Mouse (Mus musculus) forebrain, embryonic 11.5 days (tissue): Measurements from ENCODE around the gene Ndufaf4. TPM values are rescaled to one million over a fixed set of nuclear protein-coding genes. Genes with fewer than 3 reads are reported as not detected.
"Not testable (repeated sequence)": the region's sequence is repeated elsewhere in the genome, so short reads cannot be mapped to it uniquely, and the experiment has no call there.

Source experiments
- ATAC-seq: fragments of 200-750 bp; cut with Nextera tagmentation; replicated peaks from 2 replicates; pipeline ENCODE4 v1.8.0; 2017; ENCODE audit warnings: moderate TSS enrichment; ENCODE audit not compliant: low FRiP score
- DNase-seq: peaks from one replicate; pipeline ENCODE4 v3.0.0-alpha.2; 2017; ENCODE audit warnings: low spot score
- H3K27ac ChIP-seq: fragments of 300-500 bp; sonication (generic); 2 replicates; pipeline ENCODE4 v1.5.1; 2014; ENCODE audit warnings: low read depth, low read length
- H3K27me3 ChIP-seq: fragments of 300-500 bp; sonication (generic); 2 replicates; pipeline ENCODE4 v1.6.1; 2014; ENCODE audit warnings: mild to moderate bottlenecking, low read length, mixed read lengths; ENCODE audit not compliant: control insufficient read depth, insufficient read depth
- H3K36me3 ChIP-seq: fragments of 300-500 bp; sonication (generic); 2 replicates; pipeline ENCODE4 v1.6.1; 2014; ENCODE audit warnings: mild to moderate bottlenecking, low read length, moderate library complexity, mixed read lengths; ENCODE audit not compliant: control insufficient read depth, insufficient read depth
- H3K4me1 ChIP-seq: fragments of 300-500 bp; sonication (generic); replicated peaks from 2 replicates; pipeline ENCODE4 v1.6.1; 2014; ENCODE audit warnings: low read length, mixed read lengths; ENCODE audit not compliant: control insufficient read depth, insufficient read depth
- H3K4me2 ChIP-seq: fragments of 300-500 bp; sonication (generic); 2 replicates; pipeline ENCODE4 v1.6.1; 2014; ENCODE audit warnings: low read depth, mild to moderate bottlenecking, low read length, moderate library complexity, mixed read lengths; ENCODE audit not compliant: severe bottlenecking
- H3K4me3 ChIP-seq: fragments of 300-500 bp; sonication (generic); 2 replicates; pipeline ENCODE4 v1.5.1; 2014; ENCODE audit warnings: low read depth, low read length
- H3K9ac ChIP-seq: fragments of 300-500 bp; sonication (generic); 2 replicates; pipeline ENCODE4 v1.6.1; 2014; ENCODE audit warnings: low read length
- H3K9me3 ChIP-seq: fragments of 300-500 bp; sonication (generic); 2 replicates; pipeline ENCODE4 v1.6.1; 2016; ENCODE audit warnings: low read length, mixed read lengths; ENCODE audit not compliant: control insufficient read depth
- WGBS: fragments of 180-500 bp; shearing (Covaris S2); extraction: QIAGEN DNeasy Blood & Tissue Kit; methylation state at CpG from one replicate; pipeline ENCODE4 v1.1.7; 2014; 5-methylcytosine and 5-hydroxymethylcytosine counted together
- polyA plus RNA-seq: library from polyadenylated mRNA; unstranded; fragments of >200 nt; fragmentation: Nextera tagmentation; extraction: Ambion mirVana; gene quantifications from 2 replicates; pipeline ENCODE4 v1.2.1, GENCODE M21; 2014

Ndufaf4 gene
- 66.5 and 67.8 TPM in 2 replicates for polyA plus RNA-seq

DNA sequence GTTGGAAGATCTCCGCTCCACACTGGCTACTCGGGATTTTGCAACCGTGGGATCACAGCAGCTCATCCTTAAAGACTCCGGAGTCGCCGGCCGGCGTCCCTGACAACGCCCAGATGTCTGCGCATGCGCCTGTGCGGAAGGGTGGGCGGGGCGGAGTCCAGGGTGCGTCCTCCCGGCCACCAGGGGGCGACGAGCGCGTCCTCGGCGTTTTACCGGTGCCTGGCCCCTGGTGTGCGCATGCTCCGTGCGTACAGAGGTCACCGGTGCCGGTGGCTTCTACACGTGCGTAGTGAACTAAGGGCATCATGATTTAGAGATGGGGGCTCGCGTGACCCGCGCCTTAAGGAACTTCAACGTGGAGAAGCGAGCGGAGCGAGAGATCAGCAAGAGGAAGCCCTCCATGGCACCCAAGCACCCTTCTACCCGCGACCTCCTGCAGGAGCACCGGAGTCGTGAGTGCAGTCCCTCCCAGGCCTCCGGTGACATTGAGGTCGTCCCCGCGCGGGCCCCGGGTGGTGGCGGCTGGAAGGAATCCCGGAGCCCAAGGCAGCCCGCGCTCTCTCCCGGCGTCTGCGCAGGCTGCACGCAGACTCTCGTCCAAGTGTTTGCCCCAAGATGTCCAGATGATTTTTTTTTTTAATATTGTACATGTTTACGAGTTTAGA is at the start of gene Ndufaf4:
Gene Ndufaf4 (plus strand): TSS at position 233 of the 665 bp plus-strand sequence.
- under 1% methylated on average over 55 of the region's 58 CpGs for WGBS
- peaks cover 3% of the 10 kb centered on the region; the same call in 1 of the 2 replicates for H3K36me3 ChIP-seq
- H3K9me3 ChIP-seq, result no peaks in the 10 kb centered on the region
- DNase-seq (peak; percentile 99), ATAC-seq (peak; percentile 97)
- peak within 1 kb of the TSS; percentile 66 for H3K4me3 ChIP-seq
- H3K4me2 ChIP-seq, result peak within 1 kb of the TSS; percentile 66
- H3K27ac ChIP-seq, result no peak within 1 kb of the TSS
- peak within 1 kb of the TSS; percentile 70 for H3K9ac ChIP-seq
- 0 out of 2 replicates have a peak, but pooled peaks cover 2% of the 10 kb centered on the region for H3K4me1 ChIP-seq
- H3K27me3 ChIP-seq, result no peaks in the 10 kb centered on the region

DNA sequence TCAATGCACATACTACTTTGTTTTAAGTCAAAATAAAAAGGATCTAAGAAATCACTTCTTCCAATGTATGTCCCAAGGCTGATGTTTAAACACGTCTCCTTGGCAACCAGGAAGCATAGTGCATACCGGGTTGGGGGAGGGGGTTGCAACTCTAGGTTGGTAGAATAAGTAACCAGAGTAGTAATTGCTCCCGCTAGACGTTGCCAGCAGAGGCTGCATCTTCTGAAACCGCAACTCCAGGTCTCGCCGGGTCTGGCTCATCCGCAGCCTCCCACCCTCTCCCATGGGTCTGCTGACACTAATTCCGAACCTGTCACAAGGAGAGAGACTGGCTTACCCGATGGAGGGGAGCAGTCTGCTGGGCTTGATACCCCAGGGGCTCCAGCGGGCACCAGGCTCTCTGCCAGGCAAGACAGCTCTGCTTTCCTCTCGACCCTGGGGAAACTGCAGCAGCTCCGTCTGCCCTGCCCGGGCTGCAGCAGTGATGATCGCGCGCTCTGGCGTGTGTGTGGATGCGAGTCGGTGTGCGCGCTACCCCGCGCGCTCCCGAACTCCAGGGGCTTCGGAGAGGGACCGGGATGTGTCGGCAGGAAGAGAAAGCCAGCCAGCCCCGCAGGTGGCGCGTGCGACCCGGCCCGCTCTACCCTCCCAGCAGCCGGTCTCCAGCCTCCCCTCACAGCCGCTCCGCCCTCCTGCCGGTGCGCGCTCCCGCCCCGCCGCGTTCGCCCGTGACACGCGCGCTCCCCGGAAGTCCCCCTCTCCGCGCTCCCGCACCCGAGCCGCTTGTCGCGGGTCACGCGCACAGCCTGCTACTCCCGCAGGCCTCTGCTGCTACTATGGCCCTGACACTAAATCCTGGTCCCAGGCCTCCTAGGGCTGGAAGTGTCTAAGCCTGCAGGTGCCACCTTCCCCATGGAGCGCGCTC is 47.2 kb upstream of the Ndufaf4 start, which contains the start of gene Klhl32:
Gene Klhl32 (minus strand): TSS at position 724 of the 925 bp plus-strand sequence.
- Histone ChIP-seq H3K27ac (peak within 1 kb of the TSS; percentile 84), H3K9ac (peak within 1 kb of the TSS; percentile 68), H3K4me2 (peak within 1 kb of the TSS; percentile 70), H3K4me3 (peak within 1 kb of the TSS; percentile 60), H3K9me3 (no peaks in the 10 kb centered on the region), H3K4me1 (peaks cover 8% of the 10 kb centered on the region), H3K36me3 (no peaks in the 10 kb centered on the region), H3K27me3 (no peaks in the 10 kb centered on the region)
- peak; percentile 95 for ATAC-seq
- peak; percentile 92 for DNase-seq
- WGBS, result under 1% methylated on average over 50 of the region's 63 CpGs

DNA sequence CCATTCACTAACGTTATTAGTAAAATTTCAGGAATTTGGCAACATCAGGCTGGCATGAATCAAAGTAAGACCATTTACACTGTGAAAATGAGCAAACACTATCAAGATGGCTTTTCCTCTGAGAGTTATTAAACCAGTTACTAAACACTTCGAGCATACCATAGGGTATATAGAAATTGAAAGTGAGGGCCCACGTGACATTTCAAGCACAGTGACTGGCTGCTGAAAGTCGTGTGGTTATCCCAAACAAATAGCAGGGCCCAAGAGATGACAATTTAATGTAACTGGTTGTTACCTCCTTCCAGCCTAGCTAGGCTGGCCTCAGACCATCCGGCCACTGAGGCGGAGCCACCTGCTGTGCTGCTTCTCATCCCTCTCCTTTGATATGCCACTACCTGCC is 32.2 kb upstream of the Ndufaf4 start:
- Histone ChIP-seq H3K9ac (no peak overlapping the region), H3K27ac (no peak overlapping the region), H3K4me3 (no peak overlapping the region), H3K27me3 (no peaks in the 10 kb centered on the region), H3K4me1 (no peaks in the 10 kb centered on the region), H3K36me3 (no peaks in the 10 kb centered on the region), H3K4me2 (no peak overlapping the region), H3K9me3 (no peaks in the 10 kb centered on the region)
- 49% methylated on average over 6 of the region's 6 CpGs for WGBS
- ATAC-seq, result no peak
- no peak for DNase-seq

DNA sequence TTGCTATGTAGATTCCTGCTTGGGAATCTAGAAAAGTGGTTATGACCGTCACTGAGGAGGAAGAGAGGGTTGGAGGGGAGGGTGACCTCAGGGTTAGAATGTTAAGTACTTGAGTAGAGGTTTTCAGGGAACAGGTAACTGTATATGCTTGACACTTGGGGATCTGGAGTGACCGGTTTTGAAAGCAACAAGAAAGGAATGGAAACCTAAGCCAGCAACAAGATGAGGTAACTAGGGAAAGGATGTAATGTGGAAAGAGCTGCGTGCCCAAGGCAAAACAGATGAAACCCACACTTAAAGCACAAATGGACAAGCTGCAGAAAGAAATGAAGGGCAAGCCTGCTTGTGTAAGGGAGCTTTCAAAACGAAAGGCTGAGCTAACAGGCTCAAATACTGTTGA is 28.7 kb upstream of the Ndufaf4 start:
- H3K27me3 ChIP-seq, result no peaks in the 10 kb centered on the region
- H3K36me3 ChIP-seq, result no peaks in the 10 kb centered on the region
- ATAC-seq (no peak), DNase-seq (no peak)
- H3K4me1 ChIP-seq, result no peaks in the 10 kb centered on the region
- WGBS, result 72% methylated on average over 4 of the region's 4 CpGs
- H3K4me3 ChIP-seq, result no peak overlapping the region
- H3K9ac ChIP-seq, result no peak overlapping the region
- no peak overlapping the region for H3K27ac ChIP-seq
- H3K9me3 ChIP-seq, result no peaks in the 10 kb centered on the region
- no peak overlapping the region for H3K4me2 ChIP-seq

DNA sequence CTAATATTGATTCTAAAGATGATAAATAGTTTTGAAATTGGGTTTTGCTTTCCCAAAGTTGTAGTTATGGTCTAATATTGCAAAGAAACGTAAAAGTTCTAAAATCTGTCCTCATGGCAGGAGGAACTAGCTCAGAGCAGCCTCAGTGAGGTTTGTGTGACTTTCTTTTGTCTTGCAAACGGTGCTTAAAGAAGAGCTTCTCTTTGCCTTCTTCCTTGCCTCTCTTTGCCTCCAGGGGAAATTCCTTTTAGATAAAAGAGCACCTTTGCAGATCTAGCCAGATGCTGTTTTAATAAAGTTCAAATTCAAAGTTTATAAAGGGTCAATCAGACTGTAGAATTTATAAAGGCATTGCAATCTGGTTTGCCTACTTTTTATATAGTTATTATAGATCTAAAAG is 8.5 kb upstream of the Ndufaf4 start:
- not testable (repeated sequence) for H3K4me1 ChIP-seq, H3K4me2 ChIP-seq, ATAC-seq, H3K27me3 ChIP-seq, DNase-seq, H3K9me3 ChIP-seq, H3K36me3 ChIP-seq, H3K4me3 ChIP-seq, H3K9ac ChIP-seq, H3K27ac ChIP-seq
- WGBS, result 33% methylated on average over 2 of the region's 2 CpGs

DNA sequence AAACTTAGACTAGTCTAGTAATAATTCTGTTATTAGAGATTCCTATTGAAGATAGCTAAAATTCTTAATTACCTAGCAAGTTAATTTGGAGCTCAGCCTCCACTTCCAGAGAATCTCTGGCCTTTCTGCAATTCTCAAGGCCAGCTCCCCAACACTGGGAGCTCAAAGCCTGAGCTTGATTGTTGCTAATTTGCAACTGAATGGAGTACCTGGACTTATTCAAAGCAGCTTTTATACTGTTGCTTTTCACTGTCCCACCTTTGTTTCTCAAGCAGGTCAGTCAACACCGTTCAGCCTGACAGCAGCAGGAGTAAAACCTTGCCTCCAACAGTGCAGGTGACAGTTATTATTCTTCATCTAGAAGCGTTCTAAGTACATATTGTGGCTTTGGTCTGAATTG is 5.6 kb upstream of the Ndufaf4 start:
- not testable (repeated sequence) for H3K27me3 ChIP-seq, H3K4me2 ChIP-seq, H3K36me3 ChIP-seq, H3K4me1 ChIP-seq, H3K4me3 ChIP-seq, H3K9ac ChIP-seq, DNase-seq, H3K9me3 ChIP-seq, H3K27ac ChIP-seq, ATAC-seq
- 69% methylated on average over 2 of the region's 2 CpGs for WGBS

DNA sequence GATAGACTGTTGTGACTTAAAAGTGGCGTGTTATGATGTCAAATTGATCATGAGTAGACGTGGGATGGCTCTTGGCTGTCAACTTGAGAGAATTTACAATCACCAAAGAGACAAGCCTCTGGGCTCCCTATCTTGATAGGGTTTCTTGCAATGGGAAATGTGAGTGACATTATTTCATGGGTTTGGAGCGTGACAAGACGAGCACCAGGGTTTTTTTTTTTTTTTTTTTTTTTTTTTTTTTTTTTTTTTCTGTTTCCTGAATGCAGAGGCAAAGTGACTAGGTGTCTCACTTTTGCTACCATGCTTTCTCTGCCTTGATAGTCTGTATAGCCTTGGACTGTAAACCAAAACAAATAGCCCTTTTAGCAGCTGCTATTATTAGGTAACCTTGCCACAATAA is 3.3 kb upstream of the Ndufaf4 start:
- Histone ChIP-seq H3K4me1 (0 out of 2 replicates have a peak, but pooled peaks cover 2% of the 10 kb centered on the region), H3K9me3 (peaks cover 4% of the 10 kb centered on the region; the same call in 1 of the 2 replicates), H3K27me3 (no peaks in the 10 kb centered on the region), H3K4me2 (no peak overlapping the region), H3K4me3 (no peak overlapping the region), H3K27ac (no peak overlapping the region), H3K36me3 (no peaks in the 10 kb centered on the region), H3K9ac (no peak overlapping the region)
- no peak for DNase-seq
- 84% methylated on average over 4 of the region's 4 CpGs for WGBS
- no peak for ATAC-seq

DNA sequence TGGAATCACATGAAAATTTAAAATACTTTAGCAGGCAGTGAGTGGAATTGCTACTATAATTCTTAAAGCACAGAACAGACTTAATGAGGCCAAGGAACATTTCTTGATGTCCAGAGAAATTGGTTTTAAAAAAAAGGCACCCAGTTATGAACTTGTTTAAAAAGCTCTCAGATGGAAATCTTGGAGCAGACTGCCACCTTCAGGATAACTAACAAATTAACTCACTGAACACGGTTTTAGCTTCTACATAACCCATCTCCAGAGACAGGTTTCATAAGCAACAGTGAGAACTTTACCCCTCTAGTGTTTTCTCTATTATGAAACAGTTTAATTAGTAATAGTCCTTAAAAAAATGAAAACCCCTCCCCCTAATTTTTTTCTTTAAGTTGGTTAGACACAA is 1.1 kb upstream of the Ndufaf4 start:
- Histone ChIP-seq H3K36me3 (no peaks in the 10 kb centered on the region; the same call in 1 of the 2 replicates), H3K4me1 (0 out of 2 replicates have a peak, but pooled peaks cover 2% of the 10 kb centered on the region), H3K27ac (no peak overlapping the region), H3K27me3 (no peaks in the 10 kb centered on the region), H3K4me2 (no peak overlapping the region; the same call in 1 of the 2 replicates), H3K9ac (no peak overlapping the region), H3K9me3 (no peaks in the 10 kb centered on the region), H3K4me3 (no peak overlapping the region)
- DNase-seq (no peak), ATAC-seq (peak; percentile 37; the same call in 1 of the 2 replicates)
- WGBS, result 0% methylated on average over 1 of the region's 1 CpGs
